Mouse (Mus musculus) lung, adult 10 weeks (tissue): ENCODE measurements around the gene Hoxc8. TPM values are rescaled to one million over a fixed set of nuclear protein-coding genes. Genes with fewer than 3 reads are reported as not detected.

Experiments used
- polyA plus RNA-seq: library from polyadenylated mRNA; stranded (reverse); fragments of 350-450 nt; fragmentation: Illumina TruSeq; extraction: RNeasy Lipid Tissue Mini Kit (QIAGEN cat#74804); gene quantifications from one replicate; pipeline ENCODE4 v1.2.3, GENCODE M21; 2014; ENCODE audit warnings: low read depth, low replicate concordance; ENCODE audit not compliant: insufficient read depth

Gene Hoxc8
- not detected for polyA plus RNA-seq

DNA sequence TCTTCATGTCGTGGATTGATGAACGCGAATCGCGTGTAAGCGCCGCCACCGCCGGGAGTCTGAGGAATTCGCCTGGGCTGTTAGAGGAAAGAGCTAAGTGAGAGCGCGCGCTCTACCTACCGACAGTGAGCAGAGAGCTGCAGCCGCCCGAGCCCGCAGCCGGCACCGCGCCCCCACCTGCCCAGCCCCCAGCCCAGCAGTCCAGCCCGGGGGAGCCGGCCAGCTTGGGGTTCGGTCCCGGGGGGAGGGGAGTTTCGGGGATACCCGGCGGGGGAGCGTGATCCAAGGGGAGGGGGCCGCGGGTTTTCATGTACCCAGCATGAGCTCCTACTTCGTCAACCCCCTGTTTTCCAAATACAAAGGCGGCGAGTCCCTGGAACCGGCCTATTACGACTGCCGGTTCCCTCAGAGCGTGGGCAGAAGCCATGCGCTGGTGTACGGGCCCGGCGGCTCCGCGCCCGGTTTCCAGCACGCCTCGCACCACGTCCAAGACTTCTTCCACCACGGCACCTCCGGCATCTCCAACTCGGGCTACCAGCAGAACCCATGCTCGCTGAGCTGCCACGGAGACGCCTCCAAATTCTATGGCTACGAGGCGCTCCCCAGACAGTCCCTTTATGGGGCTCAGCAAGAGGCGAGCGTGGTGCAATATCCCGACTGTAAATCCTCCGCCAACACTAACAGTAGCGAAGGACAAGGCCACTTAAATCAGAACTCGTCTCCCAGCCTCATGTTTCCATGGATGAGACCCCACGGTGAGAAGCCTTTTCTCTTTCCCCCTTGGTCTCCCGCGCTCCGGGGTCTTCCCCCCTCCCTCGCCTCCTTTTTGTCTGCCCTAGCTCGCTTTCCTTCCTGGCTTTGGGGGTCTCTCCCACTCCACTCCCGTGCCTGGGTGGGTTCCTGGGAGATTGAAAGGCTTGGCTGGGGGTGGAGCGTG is at the start of gene Hoxc8:
Gene Hoxc8 (plus strand): TSS at position 147 of the 937 bp plus-strand sequence.

DNA sequence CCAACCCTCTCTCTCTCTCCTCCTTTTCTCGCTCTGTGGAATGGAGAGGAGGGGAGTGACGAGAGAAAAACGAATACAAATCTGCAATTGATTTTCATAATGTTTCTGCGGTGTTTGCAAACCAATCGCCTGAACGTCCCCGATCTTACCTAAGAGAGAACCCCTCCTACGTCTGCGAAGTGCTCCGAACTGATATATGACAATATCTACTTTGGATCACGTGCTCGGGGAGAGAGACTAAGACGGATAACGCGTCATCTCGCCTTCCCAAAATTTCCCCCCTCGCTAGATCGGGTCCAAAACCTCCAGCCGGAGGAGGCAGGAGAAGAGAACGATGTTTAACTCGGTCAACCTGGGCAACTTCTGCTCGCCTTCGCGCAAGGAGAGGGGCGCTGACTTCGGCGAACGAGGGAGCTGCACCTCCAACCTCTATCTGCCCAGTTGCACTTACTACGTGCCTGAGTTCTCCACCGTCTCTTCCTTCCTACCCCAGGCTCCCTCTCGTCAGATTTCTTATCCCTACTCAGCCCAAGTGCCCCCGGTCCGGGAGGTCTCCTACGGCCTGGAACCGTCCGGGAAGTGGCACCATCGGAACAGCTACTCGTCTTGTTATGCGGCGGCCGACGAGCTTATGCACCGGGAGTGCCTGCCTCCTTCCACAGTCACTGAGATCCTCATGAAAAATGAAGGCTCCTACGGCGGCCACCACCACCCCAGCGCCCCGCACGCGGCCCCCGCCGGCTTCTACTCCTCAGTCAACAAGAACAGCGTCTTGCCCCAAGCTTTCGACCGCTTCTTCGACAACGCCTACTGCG is 36.0 kb upstream of the Hoxc8 start, which contains the start of gene Hoxc11:
Gene Hoxc11 (plus strand): TSS at position 236 of the 815 bp plus-strand sequence.

DNA sequence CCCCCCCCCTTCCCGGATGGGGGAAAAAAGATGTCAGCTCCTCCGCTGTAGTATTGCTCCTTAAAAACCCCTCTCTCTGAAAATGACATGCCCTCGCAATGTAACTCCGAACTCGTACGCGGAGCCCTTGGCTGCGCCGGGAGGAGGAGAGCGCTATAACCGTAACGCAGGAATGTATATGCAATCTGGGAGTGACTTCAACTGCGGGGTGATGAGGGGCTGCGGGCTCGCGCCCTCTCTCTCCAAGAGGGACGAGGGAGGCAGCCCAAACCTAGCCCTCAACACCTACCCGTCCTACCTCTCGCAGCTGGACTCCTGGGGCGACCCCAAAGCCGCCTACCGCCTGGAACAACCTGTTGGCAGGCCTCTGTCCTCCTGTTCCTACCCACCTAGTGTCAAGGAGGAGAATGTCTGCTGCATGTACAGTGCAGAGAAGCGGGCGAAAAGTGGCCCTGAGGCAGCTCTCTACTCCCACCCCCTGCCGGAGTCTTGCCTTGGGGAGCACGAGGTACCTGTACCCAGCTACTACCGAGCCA is 23.6 kb upstream of the Hoxc8 start, which contains the start of gene Hoxc10:
Gene Hoxc10 (plus strand): TSS at position 21 of the 536 bp plus-strand sequence.

DNA sequence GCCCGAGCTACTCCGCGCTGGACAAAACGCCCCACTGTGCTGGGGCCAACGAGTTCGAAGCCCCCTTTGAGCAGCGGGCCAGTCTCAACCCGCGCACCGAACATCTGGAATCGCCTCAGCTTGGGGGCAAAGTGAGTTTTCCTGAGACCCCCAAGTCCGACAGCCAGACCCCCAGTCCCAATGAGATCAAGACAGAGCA is 23.2 kb upstream of the Hoxc8 start, which contains the start of gene Hoxc5:
Gene Hoxc5 (plus strand): TSS at position 132 of the 199 bp plus-strand sequence.

DNA sequence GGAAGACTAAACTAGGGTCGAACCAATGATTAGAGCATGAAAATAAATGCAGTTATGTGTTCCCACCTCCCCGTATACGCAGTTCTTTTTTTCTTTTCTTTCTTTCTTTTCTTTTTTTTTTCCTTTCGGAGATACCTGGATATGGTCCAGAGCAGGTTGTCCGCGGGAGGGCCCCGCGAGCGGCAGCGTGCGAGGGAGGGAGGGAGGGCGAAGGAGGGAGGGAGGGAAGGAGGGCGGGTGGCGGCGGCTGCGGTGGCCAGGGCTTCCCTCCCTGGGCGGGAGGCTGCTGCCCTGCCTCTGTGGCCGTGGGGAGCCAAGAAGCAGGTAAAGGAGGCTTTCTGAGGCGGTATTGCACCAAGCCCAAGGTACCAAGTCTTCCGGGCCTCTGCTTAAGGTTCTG is 14.2 kb upstream of the Hoxc8 start, which contains the start of gene Hoxc9:
Gene Hoxc9 (plus strand): TSS at position 269 of the 400 bp plus-strand sequence.

DNA sequence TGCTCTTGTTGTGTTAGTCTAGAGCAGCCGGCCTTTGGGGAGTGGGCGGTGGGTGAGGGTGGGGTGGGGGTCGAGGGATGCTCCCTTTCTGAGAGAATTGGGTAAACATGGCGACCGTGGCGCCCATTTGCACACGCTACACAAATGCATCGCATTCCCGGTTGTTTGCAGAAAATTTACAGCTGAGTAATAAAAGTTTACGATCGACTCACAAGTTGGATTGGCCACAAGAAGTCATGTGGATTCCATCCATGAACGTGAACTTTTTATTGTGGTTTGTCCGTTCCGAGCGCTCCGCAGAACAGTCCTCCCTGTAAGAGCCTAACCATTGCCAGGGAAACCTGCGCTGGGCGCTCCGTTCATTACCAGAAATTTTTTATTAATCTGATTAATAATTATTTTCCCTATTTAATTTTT is 7.5 kb downstream of the Hoxc8 start, which contains the start of gene Hoxc6:
Gene Hoxc6 (plus strand): TSS at position 319 of the 417 bp plus-strand sequence.

DNA sequence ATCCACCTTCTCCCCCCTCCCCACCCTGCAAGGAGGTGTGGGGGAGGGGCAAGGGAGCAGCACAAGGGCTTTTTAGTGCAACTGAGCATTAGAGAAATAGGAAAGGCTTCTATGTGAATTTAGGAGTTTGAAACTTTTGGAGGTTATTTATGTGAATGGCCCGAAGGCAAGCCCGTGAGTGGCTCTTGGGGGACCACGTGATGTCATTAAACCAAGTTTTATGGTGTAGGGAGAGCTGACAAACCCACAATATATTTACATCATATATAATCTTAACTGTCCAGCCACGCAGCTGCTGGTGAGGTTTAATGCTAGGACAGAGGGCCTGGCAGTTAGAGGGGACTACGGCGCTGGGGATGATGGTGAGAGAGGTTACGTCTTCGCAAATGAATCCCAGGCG is 28.2 kb downstream of the Hoxc8 start, which contains the start of gene Hoxc4:
Gene Hoxc4 (plus strand): TSS at position 299 of the 400 bp plus-strand sequence.

Other genes with a start within 250 kb of the Hoxc8 start
- gene Hoxc13, start 69.5 kb upstream of the Hoxc8 start, polyA plus RNA-seq: not detected
- not detected for gene Hoxc12, start 53.9 kb upstream of the Hoxc8 start, polyA plus RNA-seq
- not detected for gene Hoxc11, start 36.2 kb upstream of the Hoxc8 start, polyA plus RNA-seq
- gene Hoxc10, start 23.8 kb upstream of the Hoxc8 start, polyA plus RNA-seq: not detected
- gene Hoxc5, start 23.2 kb upstream of the Hoxc8 start, polyA plus RNA-seq: 0.30 TPM
- gene Hoxc9, start 14.2 kb upstream of the Hoxc8 start, polyA plus RNA-seq: not detected
- not detected for gene Hoxc6, start 7.7 kb downstream of the Hoxc8 start, polyA plus RNA-seq
- 0.11 TPM for gene Hoxc4, start 28.3 kb downstream of the Hoxc8 start, polyA plus RNA-seq
- gene Smug1, start 176.5 kb downstream of the Hoxc8 start, polyA plus RNA-seq: 6.3 TPM
- gene Cbx5, start 249.2 kb downstream of the Hoxc8 start, polyA plus RNA-seq: 17.2 TPM
- gene Hnrnpa1, start 249.8 kb downstream of the Hoxc8 start, polyA plus RNA-seq: 168 TPM